Mouse (Mus musculus) liver, postnatal 0 days (tissue): Measurements from ENCODE around the gene Syt17.

ENCODE experiments used
- CTCF ChIP-seq: sonication (generic); IDR thresholded peaks from 2 replicates; pipeline ENCODE4 v1.5.1; 2016; ENCODE audit warnings: antibody characterized with exemption, low read depth
- EP300 ChIP-seq: IDR thresholded peaks from 2 replicates; pipeline ENCODE4 v1.6.1; 2016; ENCODE audit warnings: antibody characterized with exemption, low read depth, mild to moderate bottlenecking

GRCm38 (mm10) chr7:118452940-118453339, 4.9 kb upstream of the Syt17 start:
- TF ChIP-seq CTCF (no peak), EP300 (no peak)
